Mouse (Mus musculus) activated CD4-positive, CD25-positive, alpha-beta regulatory T cell, adult 4 months (primary cell): ENCODE measurements around the gene Cab39. TPM values are rescaled to one million over a fixed set of nuclear protein-coding genes. Genes with fewer than 3 reads are reported as not detected.

Experiments
- ATAC-seq: one replicate; pipeline ENCODE4 v1.8.0; 2017
- polyA plus RNA-seq, 2 experiments: library from polyadenylated mRNA; unstranded; fragments of 100-300 nt; shearing (Covaris generic); gene quantifications; one replicate each; pipeline ENCODE4 v1.2.1; 2017

Cab39 gene
- polyA plus RNA-seq, 2 experiments from 2014 or later, result 45.1 to 58.3 TPM

DNA sequence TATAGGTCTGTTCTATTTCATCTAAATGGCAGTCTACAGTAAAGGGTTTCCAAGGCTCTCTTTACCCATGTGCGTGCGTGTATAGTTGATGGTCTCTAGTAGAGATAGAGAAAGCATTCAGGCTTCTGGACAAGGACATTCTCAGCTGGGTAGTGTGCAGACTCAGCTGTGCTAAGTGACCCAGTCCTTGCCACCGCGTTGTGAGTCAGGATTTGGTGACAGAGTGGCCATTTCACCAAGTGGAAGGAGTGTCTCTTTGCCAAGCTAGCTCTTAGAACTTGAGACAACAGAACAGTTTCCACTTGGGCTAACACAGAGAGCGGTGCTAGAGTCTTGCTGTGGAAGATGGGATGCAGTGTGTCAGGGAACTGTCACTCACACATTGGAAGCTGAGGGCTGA is 57.6 kb downstream of the Cab39 start:
- ATAC-seq, result no peak

DNA sequence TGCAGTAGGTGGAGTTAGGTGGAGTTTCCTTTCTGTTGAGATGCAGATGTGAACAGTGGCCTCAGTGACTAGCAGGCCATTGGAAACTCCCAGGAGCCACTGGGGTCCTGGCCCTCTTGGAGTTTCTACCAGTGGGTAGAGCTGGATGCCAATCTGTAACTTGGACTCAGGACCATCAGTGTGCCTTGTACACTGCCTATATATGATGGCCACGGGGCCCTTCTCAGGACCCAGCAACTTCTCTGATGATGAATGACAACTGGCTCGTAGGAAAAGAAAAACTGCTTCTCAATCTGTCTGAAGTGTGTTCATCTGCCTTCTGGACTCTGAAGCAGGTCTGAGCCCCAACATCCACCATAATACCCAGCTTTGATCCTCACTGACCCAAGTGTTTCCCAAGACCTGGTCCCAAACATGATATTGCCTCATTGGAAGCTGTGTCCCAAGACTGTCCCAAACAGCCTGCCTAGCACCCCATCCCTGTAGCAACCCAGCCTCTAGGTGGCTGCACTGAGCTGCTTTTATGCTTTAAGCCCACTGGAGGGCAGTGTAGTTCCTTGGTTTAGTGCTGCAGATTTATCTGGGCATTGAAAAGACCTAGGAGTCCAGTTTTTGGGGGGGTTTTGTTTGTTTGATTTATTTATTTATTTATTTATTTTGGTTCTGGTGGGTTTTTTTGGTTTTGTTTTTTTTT is 59.9 kb downstream of the Cab39 start:
- peak; percentile 77 for ATAC-seq

DNA sequence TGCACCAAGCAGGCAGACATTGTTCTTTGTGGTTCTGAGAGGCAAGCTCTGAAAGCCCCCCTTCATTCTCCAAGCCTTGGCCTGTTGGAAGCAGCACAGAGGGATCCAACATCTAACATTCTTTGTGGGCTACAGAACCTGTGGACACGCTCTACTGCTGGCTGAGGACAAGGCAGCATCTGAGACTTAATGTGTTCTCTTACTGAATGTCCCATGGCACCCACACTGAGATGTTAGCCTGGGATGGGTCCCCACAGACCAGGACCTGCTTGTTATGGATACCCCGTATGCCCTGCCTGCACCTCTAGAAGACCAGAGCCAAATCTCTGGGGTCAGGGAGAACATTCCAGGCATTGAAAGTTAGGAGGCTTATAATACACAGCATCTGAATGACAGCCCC is 60.6 kb downstream of the Cab39 start:
- ATAC-seq, result no peak

DNA sequence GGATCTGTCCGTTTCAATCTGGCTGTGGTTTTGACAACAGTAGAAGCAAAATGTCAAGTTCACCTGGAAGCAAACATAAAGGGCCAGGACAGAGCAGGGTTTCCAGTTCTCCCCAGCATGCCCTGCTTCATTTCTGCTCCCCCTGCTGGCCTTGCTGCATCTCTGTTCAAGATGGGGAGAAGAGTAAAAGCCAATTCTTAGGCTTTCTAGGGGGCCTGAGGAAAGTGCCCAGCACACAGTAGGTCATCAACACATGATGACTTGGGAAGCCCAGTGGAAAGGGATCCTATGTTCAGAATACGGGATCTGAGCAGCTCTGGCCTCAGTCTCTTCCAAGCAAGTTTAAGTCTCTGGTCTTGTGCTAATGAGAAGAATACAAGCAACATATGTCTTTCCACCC is 61.2 kb downstream of the Cab39 start:
- ATAC-seq, result no peak

DNA sequence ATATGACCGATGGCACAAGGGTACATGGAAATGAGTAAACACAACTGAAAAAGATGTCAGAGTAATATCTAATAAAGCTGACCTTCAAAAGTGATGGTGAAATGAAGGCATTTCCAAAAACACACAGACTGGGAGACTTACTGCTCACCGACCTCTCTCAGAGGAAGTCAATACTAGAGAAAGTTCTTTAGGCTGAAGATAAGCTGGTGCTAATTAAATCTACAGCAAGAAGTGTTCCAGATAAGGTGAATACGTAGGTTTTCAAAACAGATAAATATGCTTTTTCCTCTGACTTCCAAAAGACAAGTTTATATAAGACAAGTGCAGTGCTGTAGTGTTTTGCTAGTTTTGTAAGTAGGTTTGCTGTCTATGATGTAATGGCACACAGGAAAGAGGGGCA is 63.0 kb downstream of the Cab39 start:
- ATAC-seq, result no peak

DNA sequence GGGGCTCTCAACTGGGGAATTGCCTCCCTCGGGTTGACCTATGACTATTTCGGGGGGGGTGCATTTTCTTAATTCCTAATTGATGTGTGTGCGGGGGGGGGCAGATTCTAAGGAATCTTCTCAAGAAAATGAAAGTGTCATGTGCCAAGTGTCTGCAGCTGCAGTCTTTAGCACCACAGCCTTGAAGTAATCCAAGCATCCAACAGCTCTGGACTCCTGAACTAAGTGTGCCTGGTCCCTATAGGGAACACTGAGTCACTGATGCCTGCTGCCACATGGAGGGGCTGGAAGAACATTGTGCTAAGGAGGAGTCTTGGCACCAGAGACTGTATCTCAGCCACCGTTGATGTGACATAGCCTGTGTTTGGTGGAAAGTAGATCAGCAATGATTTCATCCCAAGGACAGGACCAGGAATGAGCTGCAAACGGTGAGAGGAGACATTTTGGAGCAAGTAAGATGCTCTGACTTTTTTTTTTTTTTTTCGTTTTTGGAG is 64.1 kb downstream of the Cab39 start:
- no peak for ATAC-seq

DNA sequence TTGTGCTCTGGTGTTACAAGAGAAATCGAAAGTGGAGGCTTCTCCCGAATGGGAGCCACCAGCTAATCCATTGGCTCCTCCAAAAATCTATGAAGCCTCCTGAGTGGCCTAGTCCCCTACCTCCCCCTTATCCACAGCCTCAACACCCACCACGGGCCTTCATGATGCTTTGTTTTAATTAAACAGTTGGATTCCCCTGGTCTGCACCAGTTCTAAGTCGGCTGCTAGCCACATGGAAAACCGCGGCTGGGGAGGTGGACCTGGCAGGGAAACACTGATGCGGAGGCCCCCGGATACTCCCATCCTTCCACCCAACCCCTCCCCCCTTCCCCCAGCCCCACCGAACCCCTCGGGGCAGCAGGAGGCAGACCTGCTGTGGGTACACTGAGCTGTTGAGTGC is 71.1 kb downstream of the Cab39 start:
- ATAC-seq, result no peak

DNA sequence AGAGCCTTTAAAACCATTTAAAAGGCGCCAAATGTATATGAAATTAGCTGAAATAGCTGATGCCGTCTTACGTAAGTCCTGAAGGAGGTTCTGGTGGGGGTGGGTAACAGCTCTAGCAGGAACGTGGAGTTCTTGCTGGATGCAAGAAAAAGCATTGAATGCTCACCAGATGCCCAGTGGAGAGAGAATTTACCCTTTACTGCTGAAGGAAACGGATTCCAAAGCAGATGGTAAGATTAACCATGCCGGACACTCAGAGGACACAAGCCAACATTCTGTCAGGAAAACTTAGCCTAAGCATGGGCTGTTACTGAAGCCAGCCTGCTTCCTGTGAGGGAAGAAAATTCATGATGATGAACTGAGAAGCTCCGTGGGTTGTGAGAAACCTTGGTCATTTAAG is 76.8 kb downstream of the Cab39 start:
- ATAC-seq, result no peak

DNA sequence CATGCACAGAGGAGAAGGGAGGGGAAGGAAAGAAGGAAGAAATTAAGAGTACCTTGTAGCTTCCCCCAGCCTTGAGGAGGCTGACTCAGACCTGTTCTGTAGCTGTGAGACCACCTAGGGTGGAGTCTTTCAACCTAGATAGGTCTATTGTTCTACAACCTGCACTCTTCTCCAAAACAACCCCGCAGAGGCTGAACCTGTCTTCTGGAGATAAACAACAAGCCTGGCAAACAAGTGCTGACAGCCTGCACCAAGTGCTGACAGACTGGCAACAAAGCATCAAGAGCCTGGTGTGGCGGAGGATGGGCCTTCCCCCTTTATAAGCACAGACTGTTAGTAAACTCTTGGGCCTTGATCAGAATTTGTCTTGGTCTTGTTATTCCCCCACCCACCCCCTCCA is 77.3 kb downstream of the Cab39 start:
- ATAC-seq, result no peak

DNA sequence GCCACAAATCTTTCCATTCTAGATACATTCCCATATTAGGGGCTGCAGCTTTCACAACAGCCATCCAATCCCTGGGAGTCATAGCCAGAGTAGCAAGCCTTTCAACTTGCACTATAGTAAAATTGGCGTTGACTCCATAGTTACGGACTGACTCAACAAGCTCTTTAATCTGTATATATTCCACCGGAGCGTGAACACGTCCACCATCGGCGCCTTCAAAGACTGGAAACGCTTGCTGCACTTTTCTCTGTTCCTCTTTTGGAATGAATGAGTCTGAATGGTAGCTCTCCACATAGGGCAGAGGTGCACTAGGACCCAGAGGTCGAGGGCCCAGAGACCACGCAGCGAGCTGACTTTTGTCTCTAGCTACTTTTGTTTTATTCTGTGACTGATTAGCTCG is 88.8 kb downstream of the Cab39 start:
- no peak for ATAC-seq

DNA sequence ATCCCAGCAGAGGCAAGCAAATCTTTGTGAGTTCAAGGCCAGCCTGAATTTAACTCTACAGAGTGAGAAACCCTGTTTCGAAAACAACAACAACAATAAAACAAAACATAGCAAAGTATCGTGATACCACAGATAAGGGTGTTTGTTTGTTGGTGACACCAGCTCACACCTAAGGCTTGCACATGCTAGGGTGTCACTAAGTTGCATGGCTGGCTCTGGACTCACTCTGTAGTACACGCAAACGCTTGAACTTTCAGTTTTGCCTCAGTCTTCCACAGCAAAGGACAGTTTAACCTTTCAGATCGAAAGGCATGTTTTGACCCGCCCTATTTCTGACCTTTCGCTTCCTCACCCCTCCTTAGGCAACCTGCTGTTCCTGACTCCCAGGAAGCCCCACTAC is 94.0 kb downstream of the Cab39 start:
- no peak for ATAC-seq

DNA sequence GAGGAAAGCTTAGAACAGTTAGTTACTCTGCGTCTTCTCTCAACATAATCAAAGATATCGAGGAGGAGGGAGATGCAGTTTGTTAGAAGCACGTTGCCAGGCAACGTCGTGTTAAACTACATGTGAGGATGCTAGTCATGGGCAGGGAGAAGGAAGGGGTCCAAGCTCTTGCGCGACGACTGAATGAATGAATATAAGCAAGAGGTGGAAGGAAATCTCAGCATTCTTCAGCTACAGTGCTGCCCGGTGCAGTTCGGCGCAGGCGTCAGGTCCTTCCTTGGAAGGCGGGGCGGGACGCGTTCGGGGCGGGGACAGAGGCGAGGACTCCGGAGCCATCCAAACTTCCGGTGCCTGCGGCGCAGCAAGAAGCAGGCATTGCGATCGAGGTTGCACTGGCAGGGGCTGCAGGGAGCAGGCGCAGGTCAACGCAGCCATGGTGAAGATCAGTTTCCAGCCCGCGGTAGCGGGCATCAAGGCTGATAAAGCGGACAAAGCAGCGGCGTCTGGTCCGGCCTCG is 101.0 kb downstream of the Cab39 start, which contains the start of gene Itm2c:
Gene Itm2c (plus strand): TSS at position 51 of the 517 bp plus-strand sequence.
- peak; percentile 65 for ATAC-seq

DNA sequence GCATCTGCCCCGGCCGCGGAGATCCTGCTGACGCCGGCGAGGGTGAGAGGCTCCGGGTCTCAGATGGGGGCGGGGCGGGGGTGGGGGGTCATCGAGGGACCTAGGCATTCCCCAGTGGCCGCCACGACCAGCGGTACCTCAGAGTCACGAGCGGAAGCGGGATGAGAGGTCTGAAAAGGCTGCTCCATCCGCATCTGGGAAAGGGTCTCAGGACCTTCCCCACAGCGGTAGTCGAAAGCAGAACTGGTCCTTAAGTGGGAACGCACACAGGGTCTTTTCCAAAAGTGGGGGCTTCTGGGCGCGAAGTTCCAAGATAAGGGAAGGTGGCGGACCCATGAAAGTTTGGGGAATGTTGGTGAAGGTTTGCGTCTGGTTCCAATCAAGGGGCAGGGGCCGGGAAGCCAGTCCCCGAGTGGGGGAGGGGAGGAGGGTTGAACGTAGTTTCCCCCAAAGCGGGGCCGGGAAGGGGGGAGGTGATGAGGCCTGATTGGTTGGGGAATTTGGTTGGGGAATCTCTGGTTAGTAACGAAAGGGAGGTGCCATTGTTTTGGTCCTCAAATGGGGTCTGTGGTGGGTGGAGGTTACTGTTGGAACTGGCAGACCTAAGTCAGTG is 101.6 kb downstream of the Cab39 start:
- ATAC-seq, result no peak

DNA sequence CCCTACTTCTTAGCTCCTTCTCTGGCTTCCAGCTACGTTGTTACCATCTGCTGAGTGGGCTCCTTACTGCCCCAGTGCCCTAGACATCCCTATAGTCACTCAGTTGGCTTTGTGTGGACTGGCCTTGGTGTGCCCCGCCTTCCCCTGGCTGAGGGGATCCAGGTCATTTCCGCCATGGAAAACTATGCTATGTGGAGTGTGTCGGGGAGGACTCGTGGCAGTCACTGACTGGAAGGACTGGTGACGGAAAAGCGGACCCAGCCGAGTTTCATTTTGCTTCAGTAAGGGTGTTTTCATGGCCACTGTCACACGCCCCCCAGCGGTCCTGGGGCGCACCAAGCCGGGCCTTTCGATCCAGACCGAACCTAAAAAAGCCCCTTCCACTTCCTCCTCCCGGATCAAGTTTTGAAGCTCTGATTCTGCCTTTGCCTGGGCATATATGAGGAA is 102.2 kb downstream of the Cab39 start:
- peak; percentile 55 for ATAC-seq

DNA sequence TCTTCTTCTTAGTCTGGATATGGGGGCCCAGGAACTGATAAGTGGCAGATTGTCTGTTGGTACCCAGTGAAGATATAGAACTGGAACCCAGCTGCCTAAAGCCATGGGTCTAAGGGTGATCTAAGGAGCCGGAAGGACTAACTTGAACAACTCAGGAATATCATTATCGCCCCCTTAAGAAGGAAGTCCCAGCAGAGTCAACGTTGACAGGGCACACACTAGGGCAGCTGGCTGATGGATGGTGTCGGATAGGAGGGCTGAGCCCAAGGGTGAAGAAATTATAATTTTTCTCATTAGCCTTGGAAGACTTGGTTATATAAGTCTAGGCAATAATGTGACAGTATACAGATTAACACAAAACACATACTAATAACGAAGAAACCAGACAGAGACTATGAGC is 102.9 kb downstream of the Cab39 start:
- ATAC-seq, result no peak

DNA sequence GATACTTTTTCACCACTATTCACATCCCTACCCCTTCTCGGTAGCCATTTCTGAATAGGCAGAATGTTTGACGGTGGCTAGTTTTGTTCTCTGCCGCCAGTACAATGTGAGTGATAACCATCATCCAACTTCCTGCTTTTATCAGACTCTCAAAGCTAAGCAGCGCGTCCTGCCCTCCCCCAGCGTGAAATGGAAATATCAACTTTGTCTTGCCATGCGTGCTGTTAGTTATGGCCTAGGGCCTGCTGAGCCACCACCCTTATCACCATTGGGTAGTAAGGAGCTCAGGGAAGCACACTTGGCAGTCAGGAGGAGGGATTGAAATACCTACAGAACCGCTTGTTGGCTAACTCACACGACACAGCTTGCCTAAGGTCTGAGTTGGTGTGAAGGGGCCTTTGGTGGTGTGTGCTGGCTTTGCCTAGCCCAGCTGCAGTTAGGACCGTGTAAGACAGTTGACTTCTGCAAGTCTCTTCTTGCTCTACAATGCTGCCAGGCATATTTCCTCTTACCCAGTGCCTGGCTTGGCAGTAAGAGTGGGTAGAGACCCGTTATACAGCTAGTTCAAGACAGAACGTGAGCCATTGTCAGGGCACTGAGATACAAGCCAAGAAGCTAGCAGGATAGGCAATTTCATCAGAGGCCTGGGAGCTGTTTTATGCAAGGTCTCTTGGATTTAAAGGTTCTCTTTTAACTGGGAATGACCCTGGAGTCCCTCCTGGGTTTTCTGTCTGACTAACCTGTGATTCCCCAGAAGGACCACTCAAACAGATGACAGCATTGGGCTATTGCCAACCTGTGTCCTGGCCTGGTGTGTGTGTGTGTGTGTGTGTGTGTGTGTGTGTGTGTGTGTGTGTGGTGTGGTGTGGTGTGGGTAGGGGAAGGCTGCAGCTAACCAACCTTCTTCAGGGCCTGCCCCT is 103.8 kb downstream of the Cab39 start:
- ATAC-seq, result peak; percentile 58

DNA sequence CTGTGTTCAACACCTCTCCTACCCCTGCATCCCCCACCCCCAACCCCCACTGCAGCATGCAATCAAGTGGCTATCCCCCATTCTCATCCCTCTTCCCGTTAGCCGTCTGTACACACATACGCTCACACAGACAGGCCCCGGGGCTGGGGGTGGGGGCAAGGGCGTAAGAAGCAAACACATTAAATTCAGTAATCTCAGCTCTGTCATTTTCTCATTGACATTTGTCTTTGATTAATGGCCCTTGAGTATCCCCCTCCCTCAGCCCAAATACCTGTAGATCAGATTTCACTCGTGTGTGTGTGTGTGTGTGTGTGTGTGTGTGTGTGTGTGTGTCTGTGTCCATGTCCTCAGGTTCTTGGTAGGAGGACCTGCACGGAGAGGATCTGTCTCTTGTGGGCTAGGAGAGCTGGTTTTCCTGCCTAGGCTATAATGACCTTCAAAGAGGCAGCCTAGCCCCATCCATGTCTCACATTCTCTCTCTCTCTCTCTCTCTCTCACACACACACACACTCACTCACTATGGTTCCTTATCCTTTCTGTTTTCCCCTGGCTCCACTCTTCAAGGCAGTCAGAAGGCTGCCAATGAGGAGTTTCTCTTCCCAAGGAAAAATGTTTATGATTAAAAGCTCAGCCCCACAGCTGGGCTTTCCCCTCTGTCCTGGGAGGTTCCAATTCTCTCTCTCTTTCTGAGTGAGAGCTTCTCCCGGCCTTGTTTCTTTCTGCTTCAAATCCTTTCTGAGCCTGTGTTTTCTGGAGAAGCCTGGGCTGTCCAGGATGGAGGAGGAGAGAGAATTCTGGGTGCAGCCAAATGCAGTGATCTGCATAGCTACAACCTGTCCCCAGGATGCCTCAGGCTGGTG is 104.9 kb downstream of the Cab39 start:
- ATAC-seq, result no peak

DNA sequence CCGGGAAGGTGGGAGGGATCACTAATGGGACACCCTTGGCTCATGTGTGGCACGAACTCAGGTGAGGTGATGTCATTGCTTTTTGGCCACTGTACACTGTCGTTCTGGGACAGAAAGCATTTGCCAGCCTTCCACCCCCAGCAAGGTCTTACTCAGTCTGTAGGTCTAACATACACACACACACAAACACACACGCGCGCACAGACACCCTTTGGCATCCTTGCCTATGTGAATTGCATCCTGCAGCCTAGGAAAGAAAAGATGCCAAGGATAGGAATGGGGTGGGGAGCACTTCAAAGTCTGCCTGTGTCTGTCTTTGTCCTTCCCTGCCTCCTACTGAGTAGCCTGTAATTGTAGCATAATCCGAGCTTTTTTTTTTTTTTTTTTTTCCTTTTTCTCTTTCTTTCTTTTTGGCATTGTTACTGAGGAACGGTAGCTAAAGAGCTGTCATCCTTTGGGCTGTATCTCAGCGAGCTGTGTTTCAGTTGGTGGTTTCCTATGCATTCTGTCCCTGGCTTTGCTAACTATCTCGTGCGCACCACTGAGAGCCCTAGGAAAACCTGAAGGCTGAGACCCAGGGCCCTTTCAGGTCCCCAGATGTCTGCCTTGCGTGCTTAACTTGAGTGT is 105.6 kb downstream of the Cab39 start:
- ATAC-seq, result no peak

DNA sequence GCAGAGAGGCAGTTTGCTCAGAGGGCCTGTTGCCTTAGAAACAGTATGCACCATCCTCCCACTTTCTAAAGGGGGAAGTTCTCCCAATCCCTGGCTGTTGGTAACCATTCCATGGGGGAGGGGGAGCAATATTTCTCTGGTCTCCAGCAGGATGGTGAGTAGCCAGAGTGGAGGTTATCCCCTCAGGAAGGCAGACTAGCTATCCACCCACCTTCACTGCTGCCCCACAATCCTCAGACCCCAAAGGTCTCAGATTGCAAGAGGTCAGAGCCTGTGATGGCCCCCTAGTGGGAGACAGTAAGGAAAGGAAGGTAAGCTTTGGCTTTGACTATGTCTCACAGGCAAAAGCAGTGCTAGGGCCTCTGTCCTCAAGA is 106.1 kb downstream of the Cab39 start:
- no peak for ATAC-seq

DNA sequence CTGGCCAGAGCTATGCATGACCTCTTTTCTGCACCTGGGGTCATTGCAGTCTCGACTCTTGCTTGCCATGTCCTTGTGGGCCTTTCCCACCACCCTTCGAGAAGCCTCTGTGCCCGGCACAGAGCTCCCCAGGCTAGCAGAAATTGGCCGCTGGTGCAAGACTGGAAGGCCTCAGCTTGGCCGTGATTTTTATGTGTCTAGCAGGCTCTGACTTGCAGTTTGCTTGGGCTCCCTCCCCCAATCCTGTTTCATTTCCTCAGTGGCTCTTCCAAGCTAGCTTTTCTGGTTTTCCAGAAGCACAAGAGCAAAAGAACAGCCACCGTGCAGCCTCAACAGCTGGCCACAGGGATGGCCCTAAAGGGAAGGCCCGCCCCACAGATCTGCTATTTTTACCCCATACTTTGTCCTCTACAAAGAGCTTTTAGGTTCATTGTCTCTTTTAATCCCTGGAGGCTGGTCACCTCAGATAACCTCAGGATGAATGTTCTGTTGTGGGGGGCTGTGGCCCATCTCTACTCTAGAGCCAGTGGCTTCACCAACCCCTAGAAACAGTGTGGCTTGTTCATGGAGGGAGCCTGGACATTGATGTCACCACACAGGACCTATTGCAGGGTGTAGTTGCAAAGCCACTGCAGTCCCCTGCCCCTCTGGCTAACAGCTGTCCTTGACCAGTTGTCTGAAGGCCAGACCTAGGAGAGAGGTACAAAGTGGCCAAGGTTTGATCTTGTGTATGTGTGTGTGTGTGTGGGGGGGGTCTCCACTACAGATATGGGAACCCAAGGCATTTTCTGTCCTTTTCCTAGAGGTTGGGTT is 107.5 kb downstream of the Cab39 start:
- ATAC-seq, result no peak
